Mouse (Mus musculus): ENCODE results near the gene Hoxd8. TPM values are rescaled to one million over a fixed set of nuclear protein-coding genes. Genes with fewer than 3 reads are reported as not detected.

Hoxd8 gene
- polyA plus RNA-seq (2015; fragmentation: Nextera tagmentation; extraction: Ambion mirVana) = 0.10 TPM in 1 of 2 replicates, not detected in the other

DNA sequence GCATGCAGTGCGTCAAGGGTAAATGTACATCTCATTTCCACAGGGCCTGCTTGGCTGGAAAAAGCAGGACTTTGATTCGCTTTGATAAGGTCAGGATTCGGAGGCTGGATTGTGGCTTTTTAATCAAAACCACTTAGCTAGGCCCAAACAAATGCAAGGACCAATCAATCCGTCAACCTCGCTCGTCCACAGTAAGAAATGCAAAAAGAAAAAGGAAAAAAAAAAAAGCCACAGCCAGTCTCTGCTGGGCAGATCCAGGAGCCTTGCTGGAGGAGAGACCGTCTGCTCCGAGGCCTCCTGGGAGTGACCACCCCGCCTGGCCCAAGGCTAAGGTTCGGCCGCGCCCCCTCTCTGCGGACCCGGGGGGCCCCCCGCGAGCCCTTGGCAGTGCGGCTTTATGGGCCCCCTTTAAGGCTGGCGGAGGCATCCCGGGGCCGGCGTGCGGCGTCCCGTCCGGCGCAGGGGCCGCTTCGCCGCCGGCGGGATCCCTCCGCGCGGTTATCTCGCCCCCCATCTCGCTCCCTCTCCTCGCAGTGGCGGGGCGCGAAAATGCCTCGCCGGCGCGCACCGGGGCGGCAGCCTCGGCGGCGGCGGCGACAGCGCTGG, at the start of gene Hoxd8:
Gene Hoxd8 (plus strand): TSS at position 223 of the 606 bp plus-strand sequence.
- no peak for ATAC-seq (replicated peaks)
- Histone ChIP-seq H3K9ac (replicated peaks) (no peak within 1 kb of the TSS), H3K4me1 (peaks cover 14% of the 10 kb centered on the region), H3K27ac (replicated peaks) (no peak within 1 kb of the TSS), H3K4me3 (peak within 1 kb of the TSS; percentile 32), H3K9me3 (no peaks in the 10 kb centered on the region), H3K36me3 (no peaks in the 10 kb centered on the region), H3K27me3 (peaks cover 94% of the 10 kb centered on the region), H3K4me2 (replicated peaks) (peak within 1 kb of the TSS; percentile 45)
- under 1% methylated on average over 41 of the region's 52 CpGs for WGBS

- no peak for ATAC-seq (replicated peaks)
These were observed 49.5 kb upstream of the Hoxd8 start for GRCm38 (mm10) chr2:74654743-74655419.

DNA sequence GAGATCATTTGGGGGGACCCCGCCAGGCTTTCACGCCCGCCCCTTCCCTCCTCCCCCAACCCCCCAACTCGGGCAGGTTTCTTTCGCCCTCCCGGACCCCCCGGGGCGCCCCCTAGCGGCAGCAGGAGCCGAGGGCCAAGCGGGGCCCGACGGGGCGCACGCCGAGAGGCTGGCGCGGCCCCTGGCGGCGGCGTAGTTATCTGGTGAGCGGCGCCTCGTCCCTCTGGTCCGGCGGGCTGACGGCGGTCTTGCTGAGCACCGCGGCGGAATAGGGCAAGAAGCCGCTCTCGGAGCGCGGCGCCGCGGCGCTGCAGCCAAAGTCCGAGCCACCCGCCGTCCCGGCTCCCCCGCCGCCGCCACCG, 49.0 kb upstream of the Hoxd8 start:
- Histone ChIP-seq H3K27me3 (peaks cover 72% of the 10 kb centered on the region), H3K9me3 (no peaks in the 10 kb centered on the region), H3K27ac (replicated peaks) (no peak overlapping the region), H3K4me1 (peaks cover 15% of the 10 kb centered on the region), H3K4me3 (peak overlapping the region; percentile 24), H3K36me3 (no peaks in the 10 kb centered on the region), H3K4me2 (replicated peaks) (peak overlapping the region; percentile 41), H3K9ac (replicated peaks) (no peak overlapping the region)
- no peak for ATAC-seq (replicated peaks)
- under 1% methylated on average over 42 of the region's 47 CpGs for WGBS

More at GRCm38 (mm10) chr2:74654743-74655419, 49.5 kb upstream of the Hoxd8 start:
- 7% methylated on average over 16 of the region's 20 CpGs for WGBS
- no peak overlapping the region for H3K27ac ChIP-seq (replicated peaks)
- H3K4me3 ChIP-seq = no peak overlapping the region
- H3K4me1 ChIP-seq = peaks cover 15% of the 10 kb centered on the region
- H3K36me3 ChIP-seq = no peaks in the 10 kb centered on the region
- H3K9ac ChIP-seq (replicated peaks) = no peak overlapping the region
- H3K9me3 ChIP-seq = no peaks in the 10 kb centered on the region
- peaks cover 74% of the 10 kb centered on the region for H3K27me3 ChIP-seq
- no peak overlapping the region for H3K4me2 ChIP-seq (replicated peaks)

DNA sequence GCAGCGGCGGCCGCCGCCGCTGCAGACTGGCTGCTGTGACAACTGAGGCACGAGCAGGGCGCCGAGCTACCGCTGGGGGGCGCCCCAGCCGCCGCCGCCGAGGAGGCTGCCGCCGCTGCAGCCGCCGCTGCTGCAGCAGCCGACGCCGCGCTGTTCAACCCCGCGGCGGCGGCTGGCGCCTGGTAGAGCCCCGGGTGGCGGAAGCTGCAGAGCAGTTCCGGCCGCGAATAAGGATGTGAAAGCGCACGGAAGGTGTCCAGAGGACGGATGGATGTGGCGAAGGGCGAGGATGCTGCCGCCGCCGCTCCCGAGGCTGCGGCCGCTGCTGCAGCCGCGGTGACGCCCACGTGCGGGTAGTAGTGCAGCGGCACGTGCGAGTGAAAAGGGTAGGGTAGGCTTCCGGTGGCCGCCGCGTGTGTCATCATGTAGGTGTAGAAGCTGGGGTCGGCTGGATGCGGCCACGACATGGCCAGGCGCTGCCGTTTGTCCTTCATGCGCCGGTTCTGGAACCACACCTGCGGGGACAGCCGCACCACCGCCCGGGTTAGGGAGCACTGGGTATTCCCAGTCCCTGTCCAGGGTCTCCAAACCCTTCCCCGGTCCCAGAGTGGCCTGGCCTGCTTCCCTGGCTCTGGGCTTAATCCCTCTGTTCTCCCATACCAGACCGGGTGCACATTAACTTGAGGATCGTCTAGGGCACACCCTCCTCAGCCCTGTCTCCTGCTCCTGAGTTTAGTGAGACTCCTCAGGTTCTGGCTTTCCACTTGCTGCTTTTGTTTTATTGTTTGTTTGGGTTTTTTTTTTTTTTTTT, 48.4 kb upstream of the Hoxd8 start:
- H3K9ac ChIP-seq (replicated peaks) = no peak overlapping the region
- under 1% methylated on average over 67 of the region's 69 CpGs for WGBS
- peaks cover 15% of the 10 kb centered on the region for H3K4me1 ChIP-seq
- no peak overlapping the region for H3K27ac ChIP-seq (replicated peaks)
- peak overlapping the region; percentile 41 for H3K4me2 ChIP-seq (replicated peaks)
- ATAC-seq (replicated peaks) = no peak
- peak overlapping the region; percentile 24 for H3K4me3 ChIP-seq
- H3K27me3 ChIP-seq = peaks cover 72% of the 10 kb centered on the region
- H3K9me3 ChIP-seq = no peaks in the 10 kb centered on the region
- no peaks in the 10 kb centered on the region for H3K36me3 ChIP-seq

- Histone ChIP-seq H3K27ac (replicated peaks) (no peak overlapping the region), H3K9ac (replicated peaks) (no peak overlapping the region), H3K36me3 (no peaks in the 10 kb centered on the region), H3K4me3 (no peak overlapping the region), H3K4me1 (peaks cover 17% of the 10 kb centered on the region), H3K27me3 (peaks cover 73% of the 10 kb centered on the region), H3K4me2 (replicated peaks) (no peak overlapping the region), H3K9me3 (no peaks in the 10 kb centered on the region)
- 2% methylated on average over 4 of the region's 4 CpGs for WGBS
- ATAC-seq (replicated peaks) = no peak
These were observed 47.8 kb upstream of the Hoxd8 start for GRCm38 (mm10) chr2:74656632-74657021.

DNA sequence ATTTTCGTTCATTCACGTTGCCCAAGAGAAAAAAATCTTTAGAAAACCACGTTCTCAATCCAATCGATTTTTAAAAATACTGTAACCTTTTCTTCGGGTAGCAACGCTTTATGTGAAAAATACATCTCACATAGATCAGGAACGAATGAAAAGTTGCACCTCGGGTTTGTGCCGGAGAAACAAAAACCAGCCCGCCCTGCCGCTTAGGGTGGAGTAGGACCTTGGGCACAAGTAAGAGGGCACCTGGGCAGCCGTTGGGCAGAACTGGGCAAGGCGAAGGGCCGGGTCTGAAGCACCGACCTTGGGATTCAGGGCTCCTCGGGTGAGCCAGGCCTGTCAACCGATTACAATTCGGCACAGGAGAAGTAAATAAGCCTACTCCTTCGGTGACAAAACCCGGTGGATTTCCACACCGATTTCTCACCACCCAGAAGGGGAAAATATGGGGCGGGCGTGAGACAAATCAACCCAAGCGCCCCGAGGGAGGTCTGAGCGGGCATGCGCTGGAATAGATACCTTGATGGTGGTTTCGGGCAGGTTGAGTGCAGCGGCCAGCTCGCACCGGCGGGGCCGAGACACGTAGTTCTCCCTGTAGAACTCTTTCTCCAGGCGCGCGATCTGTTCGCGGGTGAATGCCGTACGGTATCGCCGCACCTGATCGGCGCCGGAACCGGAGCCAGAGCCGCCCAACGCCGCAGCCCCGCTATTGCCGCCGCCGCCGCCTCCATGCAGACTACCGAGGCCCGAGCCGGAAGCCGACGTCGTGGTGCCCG, 47.0 kb upstream of the Hoxd8 start:
- H3K4me3 ChIP-seq = 0 out of 2 replicates have a peak overlapping the region, but pooled peaks have one; percentile 6
- H3K9me3 ChIP-seq = no peaks in the 10 kb centered on the region
- peaks cover 19% of the 10 kb centered on the region for H3K4me1 ChIP-seq
- H3K36me3 ChIP-seq = no peaks in the 10 kb centered on the region
- H3K27me3 ChIP-seq = peaks cover 73% of the 10 kb centered on the region
- WGBS = 3% methylated on average over 62 of the region's 62 CpGs
- H3K4me2 ChIP-seq (replicated peaks) = no peak overlapping the region; the same call in 1 of the 2 replicates
- H3K9ac ChIP-seq (replicated peaks) = no peak overlapping the region
- ATAC-seq (replicated peaks) = no peak
- H3K27ac ChIP-seq (replicated peaks) = no peak overlapping the region

DNA sequence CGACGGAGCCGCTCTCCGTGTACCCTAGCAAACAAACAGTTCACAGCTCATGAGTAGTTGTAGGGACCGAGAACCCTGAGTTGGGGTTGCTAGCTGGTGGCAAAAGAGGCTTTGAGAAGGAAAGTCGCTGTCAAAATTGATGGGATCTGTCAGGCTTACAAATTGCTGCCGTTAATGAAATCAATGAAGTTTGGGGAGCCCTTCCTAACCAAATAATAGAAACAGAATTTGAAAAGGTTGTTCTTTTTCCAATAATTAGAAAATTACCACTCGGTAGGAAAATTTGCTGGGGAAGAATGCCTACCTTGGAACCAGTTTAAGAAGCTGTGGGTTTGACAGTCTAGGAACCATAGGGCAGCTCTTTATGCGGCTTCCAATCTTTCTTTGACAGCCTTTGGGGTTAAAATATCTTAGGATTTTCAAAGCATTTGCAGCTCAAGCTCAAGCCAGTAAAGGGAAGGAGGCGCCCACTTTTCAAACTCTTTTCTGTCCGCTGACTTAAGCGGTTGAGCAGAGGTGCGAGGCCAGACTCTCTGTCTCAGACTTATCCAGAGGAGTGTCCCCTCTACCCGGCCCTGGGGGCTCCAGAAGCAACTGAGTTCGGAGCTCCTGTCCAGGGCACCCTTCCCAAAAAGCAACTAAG, 46.3 kb upstream of the Hoxd8 start:
- peaks cover 19% of the 10 kb centered on the region for H3K4me1 ChIP-seq
- no peak for ATAC-seq (replicated peaks)
- H3K4me3 ChIP-seq = 0 out of 2 replicates have a peak overlapping the region, but pooled peaks have one; percentile 6
- H3K27ac ChIP-seq (replicated peaks) = no peak overlapping the region
- 2% methylated on average over 15 of the region's 15 CpGs for WGBS
- H3K36me3 ChIP-seq = no peaks in the 10 kb centered on the region
- no peak overlapping the region; the same call in 1 of the 2 replicates for H3K4me2 ChIP-seq (replicated peaks)
- no peak overlapping the region for H3K9ac ChIP-seq (replicated peaks)
- H3K9me3 ChIP-seq = no peaks in the 10 kb centered on the region
- H3K27me3 ChIP-seq = peaks cover 78% of the 10 kb centered on the region

DNA sequence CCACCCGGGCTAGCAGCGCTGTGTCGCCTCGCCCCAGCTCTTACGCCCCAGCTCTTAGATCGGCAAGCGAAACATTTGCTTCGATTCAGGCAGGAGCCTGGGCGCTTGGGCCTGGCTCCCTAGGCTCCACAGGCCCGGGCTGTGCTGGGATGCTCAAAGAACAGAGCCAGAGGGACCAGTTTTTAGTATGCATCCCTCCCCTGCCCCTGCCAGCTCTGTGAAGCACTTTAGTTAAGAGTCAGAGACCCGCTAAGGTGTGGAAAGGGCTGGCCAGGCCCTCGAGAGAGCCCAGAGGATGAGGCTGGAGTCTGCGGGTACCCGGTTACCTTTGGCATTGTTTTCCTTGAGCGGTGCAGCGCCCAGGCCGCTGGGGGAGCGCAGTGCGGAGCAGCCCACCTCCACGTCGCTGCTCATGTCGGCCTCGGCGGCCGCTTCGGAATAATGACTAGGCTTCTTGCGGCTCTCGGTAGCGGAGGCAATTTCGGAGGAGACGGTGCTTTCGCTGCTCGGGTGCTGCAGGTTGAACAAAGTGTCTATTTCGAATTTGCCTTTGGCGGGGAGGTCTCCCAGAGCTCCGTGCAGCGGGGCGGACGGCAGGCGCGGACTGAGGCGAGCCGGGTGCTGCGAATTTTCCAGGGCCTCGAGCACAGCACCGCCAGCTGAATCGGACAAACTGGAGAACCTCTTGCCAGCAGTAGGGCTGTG, 45.6 kb upstream of the Hoxd8 start:
- Histone ChIP-seq H3K9ac (replicated peaks) (no peak overlapping the region), H3K27me3 (peaks cover 82% of the 10 kb centered on the region), H3K4me3 (no peak overlapping the region; the same call in 1 of the 2 replicates), H3K4me1 (peaks cover 19% of the 10 kb centered on the region), H3K4me2 (replicated peaks) (no peak overlapping the region), H3K36me3 (no peaks in the 10 kb centered on the region), H3K9me3 (no peaks in the 10 kb centered on the region), H3K27ac (replicated peaks) (no peak overlapping the region)
- no peak for ATAC-seq (replicated peaks)
- 2% methylated on average over 47 of the region's 47 CpGs for WGBS

DNA sequence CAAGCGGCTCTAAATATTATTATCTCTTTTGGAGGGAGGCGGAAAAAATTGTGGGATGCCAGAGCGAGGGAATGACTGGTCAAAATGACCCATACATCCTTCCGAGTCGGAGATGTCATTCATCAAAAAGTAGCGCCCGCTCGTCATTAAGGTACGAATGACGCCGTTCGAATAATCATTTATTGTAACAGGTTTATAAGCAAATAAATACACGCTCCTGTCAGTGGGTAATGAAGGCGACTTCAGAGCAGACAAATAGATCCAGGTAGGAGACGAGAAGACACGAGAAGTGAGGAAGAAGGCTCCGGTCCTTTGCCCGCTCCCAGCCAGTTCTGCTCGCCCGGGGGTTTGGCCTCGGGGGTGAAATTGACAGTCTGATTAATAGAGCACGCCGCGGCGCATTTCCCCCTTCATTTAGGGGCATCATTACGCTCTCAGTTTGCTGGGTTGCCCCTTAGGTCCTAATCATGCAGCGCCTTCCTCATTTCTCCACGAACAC, 44.9 kb upstream of the Hoxd8 start, which contains the start of gene Evx2:
Gene Evx2 (minus strand): TSS at position 51 of the 499 bp plus-strand sequence.
- Histone ChIP-seq H3K4me2 (replicated peaks) (no peak within 1 kb of the TSS), H3K27ac (replicated peaks) (no peak within 1 kb of the TSS)
- WGBS = 2% methylated on average over 28 of the region's 28 CpGs

GRCm38 (mm10) chr2:74660421-74661375, 43.7 kb upstream of the Hoxd8 start:
- no peak overlapping the region for H3K4me3 ChIP-seq
- WGBS = 3% methylated on average over 30 of the region's 30 CpGs
- peaks cover 15% of the 10 kb centered on the region for H3K4me1 ChIP-seq
- H3K4me2 ChIP-seq (replicated peaks) = no peak overlapping the region
- H3K36me3 ChIP-seq = no peaks in the 10 kb centered on the region
- H3K27me3 ChIP-seq = peaks cover 81% of the 10 kb centered on the region
- no peak overlapping the region for H3K9ac ChIP-seq (replicated peaks)
- H3K9me3 ChIP-seq = no peaks in the 10 kb centered on the region
- no peak for ATAC-seq (replicated peaks)
- no peak overlapping the region for H3K27ac ChIP-seq (replicated peaks)

More for the DNA sequence above, 44.9 kb upstream of the Hoxd8 start, which contains the start of gene Evx2:
- H3K4me3 ChIP-seq = no peak within 1 kb of the TSS; the same call in 1 of the 2 replicates
- H3K36me3 ChIP-seq = no peaks in the 10 kb centered on the region
- H3K9me3 ChIP-seq = no peaks in the 10 kb centered on the region
- no peak for ATAC-seq (replicated peaks)
- H3K9ac ChIP-seq (replicated peaks) = no peak within 1 kb of the TSS
- peaks cover 82% of the 10 kb centered on the region for H3K27me3 ChIP-seq
- peaks cover 19% of the 10 kb centered on the region for H3K4me1 ChIP-seq

All from forebrain, embryonic 15.5 days (tissue).